Mouse (Mus musculus): ENCODE data around the gene Gdf3.

DNA sequence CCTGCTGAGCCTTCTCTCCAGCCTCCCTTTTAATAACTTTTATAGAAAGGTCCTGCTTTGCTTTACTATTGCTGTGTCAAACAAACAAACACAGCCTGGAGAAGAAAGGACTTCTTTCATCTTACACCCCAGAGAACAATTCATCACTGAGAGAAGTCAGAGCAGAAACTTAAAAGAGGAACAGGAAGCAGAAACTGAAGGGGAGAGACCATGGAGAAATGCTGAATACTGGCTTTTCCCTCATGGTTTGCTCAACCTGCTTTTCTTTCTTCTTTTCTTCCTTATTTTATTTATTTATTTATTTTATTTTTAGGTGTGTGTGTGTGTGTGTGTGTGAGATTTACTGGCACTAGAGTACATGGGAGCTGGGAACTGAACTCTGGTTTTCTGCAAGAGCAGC, 5.6 kb downstream of the Gdf3 start:
- TF ChIP-seq POLR2A (IDR thresholded peaks at IDR 0.05; ENCODE audit: extremely low read depth, insufficient read depth, low read length): no peak
- no peak for TF ChIP-seq CTCF (IDR thresholded peaks at IDR 0.05; ENCODE audit: low read depth, low read length)
